Mouse (Mus musculus): ENCODE data around the gene Gm45844.
"Not testable (repeated sequence)": the region's sequence is repeated elsewhere in the genome, so short reads cannot be mapped to it uniquely, and the experiment has no call there.

DNA sequence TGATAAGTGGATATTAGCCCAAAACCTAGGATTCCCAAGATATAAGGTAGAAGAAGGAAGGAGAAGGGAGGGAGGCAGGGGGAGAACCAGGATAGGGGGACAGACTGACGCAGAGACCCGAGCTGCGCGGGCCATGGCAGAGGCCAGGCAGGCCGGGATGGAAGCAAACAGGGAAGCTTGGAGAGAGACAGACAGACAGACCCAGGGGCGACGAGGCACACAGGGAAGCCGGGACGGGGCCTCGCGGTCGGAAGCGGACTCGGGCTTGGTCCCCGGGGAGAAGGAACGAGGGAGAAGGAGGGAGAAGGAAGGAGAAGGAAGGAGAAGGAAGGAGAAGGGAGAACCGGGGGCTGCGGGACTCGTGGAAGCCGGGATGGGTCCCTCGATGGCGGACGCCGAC lies 533 bp downstream of the Gm45844 start:
- TF ChIP-seq CTCF (IDR thresholded peaks at IDR 0.05); POLR2A (IDR thresholded peaks at IDR 0.05; ENCODE audit: insufficient read depth, low read depth, low read length): not testable (repeated sequence)
